Mouse (Mus musculus): Measurements from ENCODE around the gene Neurod1.

Gene Neurod1

DNA sequence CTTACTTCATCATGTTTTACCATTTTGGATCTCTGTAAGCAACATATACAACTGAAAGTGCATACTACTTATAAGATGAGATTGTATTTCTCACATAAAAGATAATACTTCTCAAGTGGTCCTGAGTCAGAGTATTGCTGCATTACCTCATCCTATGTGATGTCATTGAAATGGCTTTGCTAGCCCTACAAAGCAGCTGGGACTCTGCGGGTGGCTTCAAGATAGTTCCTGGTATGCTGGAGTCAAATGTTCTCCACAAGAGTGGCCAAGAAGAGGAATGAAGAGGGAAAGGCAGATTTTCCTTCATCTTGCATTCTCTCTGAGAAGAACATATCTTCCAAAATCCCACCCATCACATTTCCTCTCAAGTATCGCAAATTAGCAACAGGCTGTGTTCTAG is 13.2 kb downstream of the Neurod1 start:
- no peak for DNase-seq (ENCODE audit: low read depth, low spot score)

DNA sequence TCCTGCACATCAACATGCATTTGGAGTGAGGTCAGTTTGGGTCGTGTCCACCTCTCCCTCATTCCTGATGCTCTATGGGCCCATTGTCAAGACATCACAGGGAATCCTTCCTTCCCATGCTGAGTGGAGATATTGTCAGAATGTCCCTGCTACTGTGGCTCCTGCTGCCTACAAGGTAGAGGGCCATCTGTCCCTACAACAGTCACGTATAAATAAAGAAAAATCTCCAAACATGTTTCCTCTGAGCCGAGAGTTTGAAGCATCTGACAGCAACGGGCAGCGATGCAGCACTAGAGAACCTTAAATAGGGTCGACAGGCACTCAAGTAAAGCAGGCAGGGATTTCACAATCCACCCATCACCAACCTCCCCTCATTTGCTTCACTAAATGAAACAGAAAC is 13.6 kb downstream of the Neurod1 start:
- DNase-seq (ENCODE audit: low read depth, low spot score): no peak

DNA sequence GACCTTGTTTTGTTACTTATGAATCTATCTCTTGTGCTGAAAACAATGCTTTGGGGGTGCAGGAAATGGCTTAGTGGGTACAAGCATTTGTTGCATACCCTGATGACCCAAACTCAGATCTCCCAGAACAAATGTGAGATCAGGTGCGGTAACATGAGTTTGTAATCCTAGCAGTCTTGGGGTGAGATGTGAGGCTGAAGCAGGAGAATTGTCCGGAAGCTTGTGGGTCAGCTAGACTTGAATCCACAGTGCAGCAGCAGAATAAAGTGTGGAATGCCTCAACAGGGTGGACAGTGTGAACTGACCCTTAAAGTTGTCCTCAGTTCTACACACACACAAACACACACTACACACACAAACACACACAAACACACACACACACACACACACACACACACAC is 14.3 kb downstream of the Neurod1 start:
- DNase-seq (ENCODE audit: low read depth, low spot score): no peak

DNA sequence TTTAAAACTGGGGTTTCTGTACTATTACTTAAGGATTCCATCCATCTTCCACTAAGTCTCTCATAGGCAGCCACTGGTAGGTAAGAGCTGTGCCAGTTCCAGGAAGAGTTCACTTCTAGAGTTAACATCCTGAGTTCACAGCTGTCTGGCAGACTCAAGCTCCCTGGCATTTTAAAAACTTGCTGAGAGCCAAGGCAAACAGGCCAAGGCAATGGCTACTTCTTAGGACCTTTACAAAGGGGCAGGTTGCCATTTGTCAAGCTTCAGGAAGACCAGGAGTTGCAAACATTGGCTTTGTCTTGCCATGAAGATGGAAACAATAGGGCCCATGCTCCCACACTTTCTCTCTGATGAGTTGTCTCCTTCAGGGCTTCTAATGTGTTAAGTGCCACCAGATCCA is 26.5 kb downstream of the Neurod1 start:
- DNase-seq (ENCODE audit: low read depth, low spot score): no peak

DNA sequence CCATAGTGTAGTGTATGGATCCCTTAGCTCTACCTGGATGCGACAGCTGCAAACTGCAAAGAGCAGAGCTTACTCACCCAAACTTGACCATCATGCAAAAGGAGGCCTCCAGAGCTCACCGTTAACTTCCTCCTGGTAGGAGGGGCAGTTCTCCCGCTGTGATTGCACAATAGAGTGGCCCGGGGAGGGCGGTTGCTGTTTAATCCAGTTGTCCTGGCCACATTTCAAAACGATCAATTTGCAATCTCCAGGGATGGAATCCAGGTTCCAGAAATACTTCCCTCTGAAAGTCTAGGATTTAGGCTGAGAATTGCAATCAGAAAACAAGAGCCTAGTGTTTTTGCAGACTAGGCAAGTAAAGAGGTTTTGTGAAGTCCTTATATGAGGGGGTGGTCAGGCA is 26.9 kb downstream of the Neurod1 start:
- peak; percentile 13 for DNase-seq (ENCODE audit: low read depth, low spot score)

DNA sequence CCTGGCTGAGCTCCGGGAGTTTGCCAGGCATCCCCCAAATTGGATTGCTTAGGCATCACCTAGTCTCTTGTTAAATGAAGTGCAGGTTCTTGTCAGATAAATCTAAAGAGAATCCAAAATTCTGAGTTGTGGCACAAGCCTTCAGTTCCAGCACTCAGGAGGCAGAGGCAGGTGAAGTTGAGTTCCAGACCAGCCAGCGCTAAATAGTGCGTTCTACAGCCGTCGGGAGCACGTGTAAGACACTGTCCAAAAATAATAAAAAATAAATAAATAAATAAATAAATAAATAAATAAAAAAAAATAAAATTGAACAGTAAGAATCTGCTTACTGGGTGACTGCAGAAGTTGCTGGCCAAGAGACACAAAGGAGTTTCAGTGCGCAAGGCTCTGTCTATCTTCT is 27.4 kb downstream of the Neurod1 start:
- DNase-seq (ENCODE audit: low read depth, low spot score): no peak

DNA sequence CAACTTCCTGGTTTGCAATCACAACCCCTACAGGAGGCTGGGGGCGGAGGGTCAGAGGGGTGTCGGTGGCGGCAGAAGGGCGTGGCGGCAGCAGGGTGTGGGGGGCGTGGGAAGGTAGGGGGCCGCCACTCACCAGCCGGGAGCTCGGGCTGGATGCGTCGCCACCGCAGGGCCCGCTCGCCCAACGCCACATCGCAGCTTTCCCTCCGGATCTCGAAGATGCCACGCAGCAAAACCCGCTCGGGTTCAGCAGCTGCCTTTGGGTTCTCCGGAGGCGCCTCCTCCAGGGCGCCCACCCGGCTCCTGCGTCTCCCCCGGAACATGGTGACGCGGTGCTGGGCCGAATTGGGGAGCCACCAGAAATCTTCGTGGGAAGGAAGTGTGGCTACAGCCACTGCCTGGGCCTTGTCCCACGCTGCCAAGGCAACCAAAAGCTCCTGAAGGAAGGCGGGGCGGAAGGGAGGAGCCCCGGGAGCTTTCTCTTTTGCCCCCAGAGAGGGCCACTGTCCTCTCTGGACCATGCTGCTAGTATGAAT is 27.9 kb downstream of the Neurod1 start:
- no peak for DNase-seq (ENCODE audit: low read depth, low spot score)

DNA sequence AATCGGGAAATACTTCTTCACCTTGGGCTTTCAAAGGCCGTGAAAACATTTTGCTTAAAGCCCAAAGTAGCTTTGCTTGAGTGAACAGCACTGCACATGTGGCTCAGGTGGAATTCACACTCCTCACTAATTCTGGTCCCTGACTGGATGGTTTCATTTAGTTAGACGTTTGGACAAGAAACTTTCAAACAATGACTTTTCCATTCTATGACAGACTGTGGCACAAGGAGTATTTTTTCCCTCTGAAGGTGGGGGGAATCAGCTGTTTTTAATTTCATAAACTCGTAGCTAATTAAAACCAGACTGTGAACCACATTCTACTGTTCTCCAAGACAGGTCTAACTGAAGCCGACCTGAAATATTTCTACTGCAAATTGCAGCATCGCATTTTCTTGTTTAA is 28.5 kb downstream of the Neurod1 start:
- no peak for DNase-seq (ENCODE audit: low read depth, low spot score)

DNA sequence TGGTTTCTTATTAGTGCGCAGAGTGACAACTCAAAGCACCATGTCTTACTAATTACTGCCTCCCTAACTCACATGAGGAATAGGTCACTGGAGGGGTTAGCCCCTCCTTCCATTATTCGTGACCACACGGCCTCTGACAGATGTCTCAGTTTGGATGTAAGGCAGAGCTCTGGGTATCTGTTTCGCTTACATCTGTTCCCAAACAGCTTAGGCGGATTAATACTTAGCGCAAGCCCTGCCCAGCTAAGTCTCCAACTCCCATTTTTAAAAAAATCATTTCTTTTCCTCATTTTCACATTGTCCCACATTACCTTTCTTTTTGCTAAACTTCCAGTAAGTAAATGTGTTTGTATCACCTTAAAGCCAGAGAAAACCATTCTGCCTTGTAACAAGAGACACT is 34.9 kb downstream of the Neurod1 start:
- DNase-seq (ENCODE audit: low read depth, low spot score): no peak

DNA sequence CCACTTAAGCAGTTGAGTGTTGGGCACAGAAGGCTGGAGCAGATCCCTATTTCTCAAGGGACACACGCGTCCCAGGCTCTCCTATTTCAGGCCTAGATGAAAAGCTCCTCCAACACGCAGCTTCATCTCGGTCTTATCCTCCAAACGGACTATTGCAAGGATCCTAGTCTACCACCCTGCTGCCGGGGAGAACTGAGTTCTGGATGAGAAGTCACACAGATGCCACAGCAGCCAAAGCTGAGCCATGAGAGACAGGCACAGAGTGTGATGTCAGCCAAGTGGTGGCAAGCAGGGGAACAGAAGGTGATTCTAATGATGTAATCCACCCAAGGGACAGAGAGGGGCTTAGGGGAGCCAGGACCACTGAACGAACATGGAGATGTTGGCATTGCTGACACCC is 42.0 kb downstream of the Neurod1 start:
- DNase-seq (ENCODE audit: low read depth, low spot score): no peak

DNA sequence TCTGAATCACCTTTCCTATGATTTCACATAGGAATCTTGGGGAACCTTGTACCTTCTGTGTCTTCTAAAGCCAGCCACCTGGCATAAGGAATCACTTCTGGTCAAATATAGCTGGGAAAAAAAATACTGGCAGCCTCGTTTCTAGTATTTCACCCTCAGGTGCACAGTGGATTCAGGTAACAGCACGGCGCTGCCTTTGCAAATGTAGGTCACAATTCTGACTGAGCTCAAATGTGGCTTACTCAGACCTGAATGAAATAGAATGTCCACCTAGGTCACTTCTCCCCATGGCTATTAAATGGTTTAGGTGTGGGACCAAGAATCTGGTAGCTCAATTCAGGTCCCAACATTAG is 45.7 kb downstream of the Neurod1 start:
- DNase-seq (ENCODE audit: low read depth, low spot score): no peak

DNA sequence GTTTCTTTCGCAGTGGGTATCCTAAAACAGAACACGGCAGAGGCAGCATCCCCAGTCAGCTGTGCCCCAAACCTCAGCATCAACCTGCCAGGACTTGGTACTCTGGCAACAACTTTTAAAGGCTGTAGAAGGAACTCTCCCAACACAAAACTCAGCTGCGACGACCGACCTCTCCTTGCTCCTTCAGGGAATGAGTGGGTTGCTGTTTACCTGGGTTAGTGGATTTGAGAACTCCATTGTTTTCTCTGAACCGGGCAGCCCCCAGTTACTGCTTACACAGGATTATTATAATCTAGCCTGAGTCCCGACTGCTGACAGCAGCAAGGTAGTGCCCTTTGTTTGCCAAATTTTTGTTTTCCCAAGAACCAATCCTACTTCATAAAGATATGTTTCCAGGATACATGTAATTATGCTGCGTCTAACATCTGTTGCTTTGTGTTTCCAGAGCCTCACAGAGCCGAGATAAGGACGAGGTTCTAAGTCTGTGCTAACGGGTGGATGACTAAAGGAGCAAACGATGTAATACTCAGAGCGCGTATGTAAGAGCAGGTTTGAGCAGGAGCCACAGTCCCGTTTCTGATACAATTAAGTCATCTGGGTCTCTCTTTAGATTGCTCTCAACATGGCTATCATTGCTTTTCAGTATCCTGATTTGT is 46.2 kb downstream of the Neurod1 start:
- DNase-seq (ENCODE audit: low read depth, low spot score): no peak

DNA sequence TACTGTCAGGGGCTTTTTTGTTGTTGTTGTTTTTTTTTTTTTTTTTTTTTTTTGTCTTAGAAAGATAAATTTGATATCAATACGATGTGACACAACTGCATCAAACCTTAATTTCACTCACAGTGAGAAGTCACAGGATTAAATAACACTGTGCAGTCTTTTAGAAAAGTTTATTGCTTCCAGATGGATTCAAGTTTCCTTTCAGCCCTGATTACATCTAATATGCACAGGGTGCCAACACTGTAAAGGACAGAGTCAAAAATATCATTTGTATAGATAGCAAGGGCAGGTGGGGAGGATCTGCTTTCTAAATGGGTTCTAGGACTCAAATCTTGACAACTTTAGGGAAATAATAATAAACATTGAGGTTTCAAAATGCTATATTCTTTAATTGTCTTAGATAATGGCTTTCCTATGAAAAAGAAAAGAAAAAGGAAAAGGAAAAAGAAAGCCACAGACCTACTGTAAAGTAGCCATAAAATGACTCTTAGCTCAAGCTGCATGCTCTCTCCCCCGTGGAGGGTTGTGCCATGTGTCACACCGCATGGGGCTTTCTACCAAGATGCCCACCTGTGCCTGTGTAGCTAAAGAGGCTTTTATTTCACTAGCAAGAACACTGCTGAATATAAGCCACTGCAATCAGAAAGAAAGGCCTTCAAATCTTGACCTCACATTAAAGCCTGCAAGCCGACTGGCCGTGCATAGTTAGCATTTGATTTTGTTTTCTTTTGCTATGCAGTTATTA is 50.7 kb downstream of the Neurod1 start:
- DNase-seq (ENCODE audit: low read depth, low spot score): no peak
